Mouse (Mus musculus) kidney, embryonic 14.5 days (tissue): Measurements from ENCODE around the gene Cox6b2. TPM values are rescaled to one million over a fixed set of nuclear protein-coding genes. Genes with fewer than 3 reads are reported as not detected.
"Not testable (repeated sequence)": the region's sequence is repeated elsewhere in the genome, so short reads cannot be mapped to it uniquely, and the experiment has no call there.

Experiments
- ATAC-seq: fragments of 200-750 bp; cut with Nextera tagmentation; 2 replicates; pipeline ENCODE4 v1.8.0; 2017; ENCODE audit warnings: moderate number of reproducible peaks, mild to moderate bottlenecking, moderate TSS enrichment, moderate library complexity; ENCODE audit not compliant: low FRiP score, low TSS enrichment
- H3K27ac ChIP-seq: fragments of 300-500 bp; sonication (generic); 2 replicates; pipeline ENCODE4 v1.5.1; 2014; ENCODE audit warnings: low read depth, mild to moderate bottlenecking, low read length, moderate library complexity, mixed read lengths
- H3K27me3 ChIP-seq: fragments of 300-500 bp; sonication (generic); 2 replicates; pipeline ENCODE4 v1.6.1; 2014; ENCODE audit warnings: mild to moderate bottlenecking, low read length; ENCODE audit not compliant: control insufficient read depth, insufficient read depth
- H3K36me3 ChIP-seq: fragments of 300-500 bp; sonication (generic); 2 replicates; pipeline ENCODE4 v1.6.1; 2014; ENCODE audit warnings: low read length, mixed read lengths; ENCODE audit not compliant: control insufficient read depth, insufficient read depth
- H3K4me1 ChIP-seq: fragments of 300-500 bp; sonication (generic); 2 replicates; pipeline ENCODE4 v1.6.1; 2014; ENCODE audit warnings: low read length, mixed read lengths; ENCODE audit not compliant: control insufficient read depth, insufficient read depth
- H3K4me2 ChIP-seq: fragments of 300-500 bp; sonication (generic); replicated peaks from 2 replicates; pipeline ENCODE4 v1.6.1; 2014; ENCODE audit warnings: low read depth, mild to moderate bottlenecking, low read length
- H3K4me3 ChIP-seq: fragments of 300-500 bp; sonication (generic); 2 replicates; pipeline ENCODE4 v1.5.1; 2014; ENCODE audit warnings: mild to moderate bottlenecking, low read length
- H3K9ac ChIP-seq: fragments of 300-500 bp; sonication (generic); 2 replicates; pipeline ENCODE4 v1.6.1; 2014; ENCODE audit warnings: low read depth, mild to moderate bottlenecking, low read length, moderate library complexity
- H3K9me3 ChIP-seq: fragments of 300-500 bp; sonication (generic); 2 replicates; pipeline ENCODE4 v1.6.1; 2016; ENCODE audit warnings: low read length; ENCODE audit not compliant: control insufficient read depth
- WGBS: fragments of 180-500 bp; shearing (Covaris S2); extraction: QIAGEN DNeasy Blood & Tissue Kit; methylation state at CpG from one replicate; pipeline ENCODE4 v1.1.7; 2014; 5-methylcytosine and 5-hydroxymethylcytosine counted together
- polyA plus RNA-seq: library from polyadenylated mRNA; unstranded; fragments of >200 nt; fragmentation: Nextera tagmentation; extraction: Ambion mirVana; gene quantifications from 2 replicates; pipeline ENCODE4 v1.2.1, GENCODE M21; 2014

The Cox6b2 gene
- 47.1 and 62.7 TPM in 2 replicates for polyA plus RNA-seq

DNA sequence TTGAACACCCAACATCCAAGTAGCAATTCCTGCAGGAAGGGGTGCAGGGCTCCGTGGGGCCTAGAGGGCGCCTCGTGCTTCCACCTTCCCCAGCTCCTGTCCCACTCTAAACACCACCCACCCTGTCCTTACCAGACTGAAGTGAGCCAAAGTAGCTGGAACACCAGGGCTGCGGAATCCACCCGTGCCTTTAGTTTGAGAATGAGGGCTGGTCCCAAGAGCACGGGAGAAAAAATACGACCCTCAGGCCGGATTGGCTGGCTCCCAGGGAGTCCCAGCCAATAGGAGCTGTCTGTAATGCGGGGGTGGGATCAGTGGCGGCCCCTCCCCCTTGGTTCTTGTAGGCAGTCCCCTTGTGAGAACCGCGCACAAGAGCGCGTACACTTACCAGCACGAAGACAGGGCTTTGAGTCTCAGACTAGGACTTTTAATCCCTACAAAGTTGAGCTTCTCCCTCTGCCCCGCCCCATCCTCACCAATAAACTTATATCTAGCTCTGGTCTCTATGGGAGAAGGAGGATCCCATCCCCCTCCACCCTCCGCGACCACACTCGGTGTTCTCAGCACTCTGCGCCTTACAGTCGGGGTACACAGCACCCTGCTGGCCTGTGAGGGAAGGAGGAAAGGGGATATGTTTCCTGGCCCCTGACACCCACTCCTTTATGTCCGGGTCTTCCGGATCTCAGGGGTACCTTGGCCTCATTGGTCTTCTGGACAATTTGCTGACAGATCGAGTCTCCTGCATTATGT is at the start of gene Cox6b2:
TSS of gene Cox6b2 (minus strand) at position 274 of the 750 bp plus-strand sequence.
- peak within 1 kb of the TSS; percentile 46 for H3K9ac ChIP-seq
- peak; percentile 94 for ATAC-seq
- H3K27ac ChIP-seq = peak within 1 kb of the TSS; percentile 65
- no peaks in the 10 kb centered on the region for H3K9me3 ChIP-seq
- peak within 1 kb of the TSS; percentile 44 for H3K4me3 ChIP-seq
- 3% methylated on average over 24 of the region's 24 CpGs for WGBS
- peaks cover 9% of the 10 kb centered on the region; the same call in 1 of the 2 replicates for H3K4me1 ChIP-seq
- H3K4me2 ChIP-seq = peak within 1 kb of the TSS; percentile 61
- no peaks in the 10 kb centered on the region for H3K27me3 ChIP-seq
- H3K36me3 ChIP-seq = no peaks in the 10 kb centered on the region

DNA sequence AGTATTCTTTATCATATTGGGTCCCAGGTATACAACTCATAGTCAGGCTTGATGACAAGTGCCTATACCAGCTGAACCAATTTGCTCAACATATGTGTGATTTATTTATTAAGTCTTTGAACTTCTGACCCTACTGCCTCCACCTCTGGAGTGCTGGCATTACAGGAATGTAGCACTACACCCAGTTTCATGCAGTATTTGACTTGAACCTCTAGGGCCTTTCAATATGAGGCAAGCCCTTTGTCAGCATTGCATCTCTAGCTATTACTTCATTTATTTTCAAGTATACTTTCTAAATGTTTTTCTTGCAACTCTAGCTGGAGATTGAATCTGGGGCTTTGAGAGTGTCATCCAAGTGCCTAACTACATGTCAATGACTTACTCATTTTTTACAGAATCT is 49.4 kb upstream of the Cox6b2 start:
- Histone ChIP-seq H3K27me3 (no peaks in the 10 kb centered on the region), H3K4me2 (no peak overlapping the region), H3K9me3 (no peaks in the 10 kb centered on the region), H3K4me1 (no peaks in the 10 kb centered on the region), H3K27ac (no peak overlapping the region), H3K9ac (no peak overlapping the region), H3K36me3 (peaks cover 23% of the 10 kb centered on the region), H3K4me3 (no peak overlapping the region)
- no peak for ATAC-seq

DNA sequence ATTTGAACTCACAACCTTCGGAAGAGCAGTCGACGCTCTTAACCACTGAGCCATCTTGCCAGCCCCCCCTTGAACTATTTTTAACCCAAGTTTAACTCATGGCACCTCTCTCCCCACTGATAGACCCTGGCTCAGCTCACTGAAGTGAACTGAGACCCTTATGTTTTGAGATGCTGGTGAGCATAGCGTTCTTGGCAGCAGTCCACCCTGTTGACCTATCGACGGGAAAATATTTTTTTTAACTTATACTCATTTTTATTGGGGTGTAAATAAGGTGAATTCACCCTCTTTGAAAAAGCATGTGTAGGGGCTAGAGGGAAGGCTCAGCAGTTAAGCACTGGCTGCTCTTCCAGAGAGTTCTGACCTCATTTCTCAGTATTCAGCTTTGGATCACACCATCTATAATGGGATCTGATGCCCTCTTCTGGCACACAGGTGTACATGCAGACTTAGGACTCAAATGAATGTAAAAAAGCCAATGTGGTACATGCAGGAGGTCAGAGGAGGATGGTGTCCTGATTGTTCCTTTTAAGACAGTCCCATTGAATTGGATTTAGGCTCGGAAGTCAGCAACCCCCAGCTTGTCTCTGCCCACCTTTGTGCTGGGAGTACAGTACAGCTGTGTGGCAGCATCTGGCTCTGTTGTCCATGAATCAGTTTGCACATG is 43.0 kb upstream of the Cox6b2 start:
- Histone ChIP-seq H3K36me3 (peaks cover 37% of the 10 kb centered on the region), H3K27ac (no peak overlapping the region), H3K9me3 (no peaks in the 10 kb centered on the region), H3K4me1 (0 out of 2 replicates have a peak, but pooled peaks cover 10% of the 10 kb centered on the region), H3K27me3 (no peaks in the 10 kb centered on the region), H3K4me2 (no peak overlapping the region), H3K4me3 (no peak overlapping the region), H3K9ac (no peak overlapping the region)
- WGBS = 70% methylated on average over 7 of the region's 7 CpGs
- ATAC-seq = peak; percentile 21; the same call in 1 of the 2 replicates

DNA sequence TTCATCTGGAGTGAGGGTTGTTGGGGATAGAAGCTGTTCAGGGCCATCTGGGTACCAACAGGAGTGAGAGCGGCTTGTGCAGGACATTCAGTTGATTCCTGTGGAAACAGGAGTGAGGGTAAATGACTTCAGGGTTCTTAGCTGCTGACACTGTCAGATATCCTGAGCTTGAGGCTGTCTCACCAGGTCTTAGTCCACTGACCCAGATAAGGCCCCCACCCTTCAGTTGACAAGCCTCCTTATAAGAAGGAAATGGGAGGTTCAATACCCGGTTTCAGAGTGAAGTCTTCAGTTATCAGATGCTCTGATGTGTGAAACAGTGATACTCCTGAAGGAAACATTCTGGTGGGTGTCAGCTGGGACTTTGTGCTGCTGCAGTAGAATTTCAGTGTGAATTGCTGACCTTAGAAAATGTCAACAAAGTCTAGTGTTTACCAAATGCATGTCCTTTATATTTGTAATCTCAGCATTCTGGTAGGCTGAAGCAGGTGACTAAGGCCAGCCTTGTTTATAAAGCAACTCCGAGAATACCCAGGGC is 41.8 kb upstream of the Cox6b2 start:
- Histone ChIP-seq H3K27me3 (no peaks in the 10 kb centered on the region), H3K9me3 (no peaks in the 10 kb centered on the region), H3K4me3 (0 out of 2 replicates have a peak overlapping the region, but pooled peaks have one; percentile 1), H3K36me3 (peaks cover 37% of the 10 kb centered on the region), H3K9ac (no peak overlapping the region), H3K4me2 (peak overlapping the region; percentile 90; the same call in 1 of the 2 replicates), H3K4me1 (0 out of 2 replicates have a peak, but pooled peaks cover 11% of the 10 kb centered on the region), H3K27ac (no peak overlapping the region)
- 79% methylated on average over 3 of the region's 3 CpGs for WGBS
- no peak for ATAC-seq

DNA sequence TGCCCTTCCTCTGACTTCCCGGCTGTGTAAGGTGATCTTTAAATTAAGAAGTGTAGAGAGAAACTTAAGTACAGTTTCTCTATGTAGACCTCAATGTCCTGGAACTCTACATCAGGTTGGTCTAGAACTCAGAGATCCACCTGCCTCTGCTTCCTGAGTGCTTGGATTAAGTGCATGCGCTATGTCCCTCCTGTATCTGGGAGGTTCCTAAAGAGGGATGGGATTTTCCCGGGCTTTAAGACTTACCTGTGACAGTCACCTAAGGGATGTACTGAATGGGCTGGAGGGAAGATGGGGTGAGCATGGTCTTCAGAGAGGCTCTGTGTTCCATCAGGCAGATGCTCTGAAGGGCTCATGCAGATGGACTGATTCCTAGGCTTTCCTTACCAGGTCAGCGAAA is 40.8 kb upstream of the Cox6b2 start:
- H3K27ac ChIP-seq = peak overlapping the region; percentile 94
- H3K4me2 ChIP-seq = peak overlapping the region; percentile 90
- H3K4me1 ChIP-seq = peaks cover 13% of the 10 kb centered on the region; the same call in 1 of the 2 replicates
- H3K4me3 ChIP-seq = peak overlapping the region; percentile 93
- peak overlapping the region; percentile 97 for H3K9ac ChIP-seq
- WGBS = 38% methylated on average over 4 of the region's 4 CpGs
- H3K27me3 ChIP-seq = no peaks in the 10 kb centered on the region
- H3K9me3 ChIP-seq = no peaks in the 10 kb centered on the region
- peaks cover 37% of the 10 kb centered on the region for H3K36me3 ChIP-seq
- no peak for ATAC-seq

DNA sequence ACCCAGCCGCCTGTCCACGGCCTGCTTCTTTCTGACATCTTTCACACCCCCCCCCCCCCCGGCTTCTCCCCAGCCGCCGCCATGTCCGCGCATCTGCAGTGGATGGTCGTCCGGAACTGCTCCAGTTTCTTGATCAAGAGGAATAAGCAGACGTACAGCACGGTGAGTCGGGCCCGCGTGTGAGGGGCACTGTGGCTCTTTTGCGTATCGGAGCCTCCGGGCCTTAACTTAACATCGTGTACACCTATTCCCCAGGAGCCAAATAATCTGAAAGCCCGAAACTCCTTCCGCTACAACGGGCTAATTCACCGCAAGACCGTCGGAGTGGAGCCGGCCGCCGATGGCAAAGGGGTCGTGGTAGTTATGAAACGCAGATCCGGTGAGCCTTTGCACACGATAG is 40.4 kb upstream of the Cox6b2 start:
- Histone ChIP-seq H3K4me1 (peaks cover 13% of the 10 kb centered on the region; the same call in 1 of the 2 replicates), H3K27ac (peak overlapping the region; percentile 94), H3K36me3 (peaks cover 37% of the 10 kb centered on the region), H3K4me2 (peak overlapping the region; percentile 90), H3K9ac (peak overlapping the region; percentile 97), H3K4me3 (peak overlapping the region; percentile 93)
- not testable (repeated sequence) for H3K27me3 ChIP-seq, ATAC-seq, H3K9me3 ChIP-seq
- WGBS = 1% methylated on average over 31 of the region's 31 CpGs

DNA sequence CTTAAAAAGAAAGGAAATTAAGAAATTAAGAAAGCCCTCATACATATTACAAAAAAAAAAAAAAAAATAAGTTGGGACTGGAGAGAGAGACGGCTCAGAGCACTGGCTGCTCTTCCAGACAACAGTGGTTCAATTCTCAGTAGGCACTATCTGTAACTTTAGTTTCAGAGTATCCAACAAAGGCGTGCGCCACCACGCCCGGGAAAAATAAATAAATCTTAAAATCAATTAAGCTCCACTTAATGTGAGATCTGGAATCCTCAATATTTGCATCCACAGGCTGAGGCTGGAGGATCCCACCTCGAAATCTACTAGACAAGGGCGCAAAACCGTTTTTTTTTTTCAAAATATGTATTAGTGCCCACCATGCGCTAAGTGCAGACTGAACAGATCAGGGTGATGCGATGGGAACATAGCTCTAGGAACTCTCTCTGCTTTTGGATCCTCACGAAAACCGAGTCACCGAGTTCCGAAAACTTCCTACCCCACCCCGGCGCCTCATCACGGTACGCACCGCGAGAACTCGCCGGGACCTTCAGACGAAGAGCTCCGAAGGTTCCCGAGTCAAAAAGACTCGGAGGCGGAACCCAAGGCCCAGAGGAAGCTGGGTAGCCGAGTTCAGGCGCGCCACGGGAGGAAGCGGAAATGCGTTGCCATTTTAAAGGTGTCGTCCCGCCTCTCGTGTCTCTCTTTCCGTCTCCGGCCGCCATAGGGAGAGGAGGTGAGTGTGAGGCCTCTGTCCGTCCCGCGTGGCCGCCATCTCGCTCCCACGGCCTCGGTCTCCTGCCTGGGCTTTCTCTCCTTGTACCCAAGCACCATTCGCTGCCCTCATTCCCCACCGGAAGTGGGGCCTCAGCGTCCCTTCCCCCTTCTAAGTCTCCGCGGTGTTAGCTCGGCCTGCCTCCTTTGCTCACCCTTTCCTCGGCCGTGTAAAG is 39.7 kb upstream of the Cox6b2 start, which contains the start of gene Rpl28:
TSS of gene Rpl28 (plus strand) at position 597 of the 935 bp plus-strand sequence.
- peaks cover 13% of the 10 kb centered on the region; the same call in 1 of the 2 replicates for H3K4me1 ChIP-seq
- H3K9me3 ChIP-seq = no peaks in the 10 kb centered on the region
- ATAC-seq = peak; percentile 91
- peak within 1 kb of the TSS; percentile 93 for H3K4me3 ChIP-seq
- peaks cover 37% of the 10 kb centered on the region for H3K36me3 ChIP-seq
- peak within 1 kb of the TSS; percentile 97 for H3K9ac ChIP-seq
- H3K4me2 ChIP-seq = peak within 1 kb of the TSS; percentile 90
- WGBS = 2% methylated on average over 54 of the region's 54 CpGs
- H3K27ac ChIP-seq = peak within 1 kb of the TSS; percentile 94
- H3K27me3 ChIP-seq = no peaks in the 10 kb centered on the region

DNA sequence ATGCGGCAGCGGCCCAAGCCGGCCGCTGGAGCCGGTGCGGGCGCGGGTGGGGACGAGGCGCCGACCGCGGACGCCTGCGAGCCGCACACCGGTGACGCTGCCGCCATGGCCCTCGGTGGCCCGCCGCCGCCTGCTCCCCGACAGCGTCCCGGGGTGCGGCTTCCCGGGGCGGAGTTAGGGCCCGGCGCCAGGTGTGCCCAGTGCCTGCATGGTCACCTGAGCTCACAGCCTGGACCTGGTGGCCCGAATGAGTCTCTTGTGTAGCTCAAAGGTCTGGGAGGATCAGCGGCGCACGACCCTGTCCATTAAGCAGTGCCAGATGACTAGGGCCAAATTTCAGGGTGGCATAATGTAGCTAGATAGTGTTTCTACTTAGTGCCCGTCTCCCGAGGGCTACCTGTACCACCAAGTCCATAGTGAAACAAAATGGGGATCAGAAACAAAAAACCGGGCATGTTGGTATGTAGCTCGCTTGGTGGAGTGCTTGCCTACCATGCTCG is 36.6 kb upstream of the Cox6b2 start, which contains the start of gene Tmem238:
TSS of gene Tmem238 (minus strand) at position 221 of the 500 bp plus-strand sequence.
- 12% methylated on average over 22 of the region's 40 CpGs for WGBS
- peaks cover 11% of the 10 kb centered on the region; the same call in 1 of the 2 replicates for H3K4me1 ChIP-seq
- no peaks in the 10 kb centered on the region for H3K9me3 ChIP-seq
- H3K4me2 ChIP-seq = peak within 1 kb of the TSS; percentile 92
- peak within 1 kb of the TSS; percentile 88 for H3K27ac ChIP-seq
- peak within 1 kb of the TSS; percentile 71 for H3K9ac ChIP-seq
- H3K36me3 ChIP-seq = peaks cover 10% of the 10 kb centered on the region
- ATAC-seq = peak; percentile 7; the same call in 1 of the 2 replicates
- H3K4me3 ChIP-seq = peak within 1 kb of the TSS; percentile 60
- no peaks in the 10 kb centered on the region for H3K27me3 ChIP-seq
